Mouse (Mus musculus): ENCODE results near the gene AI854703. TPM values are rescaled to one million over a fixed set of nuclear protein-coding genes. Genes with fewer than 3 reads are reported as not detected.

AI854703 gene
- polyA plus RNA-seq, 1 experiment from 2014 or later: 12.7 TPM

DNA sequence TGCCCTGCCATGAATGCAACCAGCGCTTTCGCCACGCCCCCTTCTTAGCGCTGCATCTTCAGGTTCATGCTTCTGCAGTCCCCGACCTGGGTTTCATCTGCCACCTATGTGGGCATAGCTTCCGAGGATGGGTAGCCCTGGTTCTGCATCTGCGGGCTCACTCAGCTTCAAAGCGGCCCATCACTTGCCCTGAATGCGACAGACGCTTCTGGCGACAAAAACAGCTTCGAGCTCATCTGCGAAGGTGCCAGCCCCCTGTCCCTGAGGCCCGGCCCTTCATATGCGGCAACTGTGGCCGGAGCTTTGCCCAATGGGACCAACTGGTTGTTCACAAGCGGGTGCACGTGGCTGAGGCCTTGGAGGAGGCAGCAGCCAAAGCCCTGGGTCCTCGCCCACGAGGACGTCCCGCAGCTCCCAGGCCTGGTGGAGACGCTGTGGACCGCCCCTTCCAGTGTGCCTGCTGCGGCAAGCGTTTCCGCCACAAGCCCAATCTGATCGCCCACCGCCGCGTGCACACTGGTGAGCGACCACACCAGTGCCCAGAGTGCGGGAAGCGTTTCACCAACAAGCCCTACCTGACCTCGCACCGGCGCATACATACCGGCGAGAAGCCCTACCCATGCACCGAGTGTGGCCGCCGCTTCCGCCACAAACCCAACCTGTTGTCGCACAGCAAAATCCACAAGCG lies 29.9 kb upstream of the AI854703 start:
- Histone ChIP-seq H3K4me3 (no peak overlapping the region), H3K9me3 (peaks cover 29% of the 10 kb centered on the region), H3K4me2 (no peak overlapping the region), H3K4me1 (replicated peaks) (peaks cover 33% of the 10 kb centered on the region), H3K36me3 (peaks cover 51% of the 10 kb centered on the region), H3K27ac (replicated peaks) (no peak overlapping the region), H3K27me3 (no peaks in the 10 kb centered on the region), H3K9ac (no peak overlapping the region)
- WGBS: 97% methylated on average over 45 of the region's 45 CpGs
- no peak for ATAC-seq (ENCODE audit: low read depth)

DNA sequence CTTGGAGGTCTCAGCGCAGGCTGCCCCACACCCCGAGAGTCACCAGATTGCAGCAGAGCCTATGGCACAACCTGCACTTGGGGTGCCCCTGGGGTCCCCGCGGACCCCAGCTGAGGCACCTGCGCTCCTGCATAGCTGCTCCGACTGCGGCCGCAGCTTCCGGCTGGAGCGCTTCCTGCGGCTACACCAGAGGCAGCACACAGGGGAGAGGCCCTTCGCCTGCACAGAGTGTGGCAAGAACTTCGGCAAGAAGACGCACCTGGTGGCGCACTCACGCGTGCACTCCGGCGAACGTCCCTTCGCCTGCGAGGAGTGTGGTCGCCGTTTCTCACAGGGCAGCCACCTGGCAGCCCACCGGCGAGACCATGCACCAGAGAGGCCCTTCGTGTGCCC lies 29.3 kb upstream of the AI854703 start:
- Histone ChIP-seq H3K4me1 (replicated peaks) (peaks cover 33% of the 10 kb centered on the region), H3K36me3 (peaks cover 51% of the 10 kb centered on the region)
- 97% methylated on average over 27 of the region's 27 CpGs for WGBS

DNA sequence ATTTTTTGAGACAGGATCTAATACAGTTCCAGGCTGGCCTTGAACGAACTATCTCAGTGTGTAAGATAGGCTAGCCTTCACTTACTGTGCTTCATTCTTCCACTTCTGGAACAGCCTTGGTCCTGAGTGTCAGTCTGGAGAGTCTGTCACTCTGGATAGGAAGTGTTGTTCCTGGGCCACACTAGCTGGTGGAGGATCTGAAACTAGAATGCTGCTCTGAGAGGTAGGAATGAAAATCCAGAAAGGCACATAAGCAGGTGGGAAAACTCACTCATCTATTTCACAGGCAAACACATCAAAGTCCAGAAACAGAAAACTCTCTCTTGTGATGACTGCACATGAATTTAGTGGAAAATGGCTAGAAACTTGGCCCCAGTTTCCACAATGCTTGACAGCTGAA lies 26.0 kb upstream of the AI854703 start:
- no peak for ATAC-seq (ENCODE audit: low read depth)
- Histone ChIP-seq H3K9ac (peak overlapping the region; percentile 97; the same call in 1 of the 2 replicates), H3K4me1 (replicated peaks) (peaks cover 28% of the 10 kb centered on the region), H3K9me3 (peaks cover 27% of the 10 kb centered on the region), H3K36me3 (peaks cover 47% of the 10 kb centered on the region), H3K4me3 (no peak overlapping the region), H3K4me2 (0 out of 2 replicates have a peak overlapping the region, but pooled peaks have one; percentile 88), H3K27ac (replicated peaks) (peak overlapping the region; percentile 92), H3K27me3 (no peaks in the 10 kb centered on the region)
- WGBS: 88% methylated on average over 1 of the region's 1 CpGs

More for the DNA sequence above, 29.3 kb upstream of the AI854703 start:
- Histone ChIP-seq H3K27ac (replicated peaks) (no peak overlapping the region), H3K9ac (no peak overlapping the region), H3K9me3 (peaks cover 29% of the 10 kb centered on the region), H3K4me3 (no peak overlapping the region), H3K4me2 (no peak overlapping the region), H3K27me3 (no peaks in the 10 kb centered on the region)
- ATAC-seq (ENCODE audit: low read depth): no peak

DNA sequence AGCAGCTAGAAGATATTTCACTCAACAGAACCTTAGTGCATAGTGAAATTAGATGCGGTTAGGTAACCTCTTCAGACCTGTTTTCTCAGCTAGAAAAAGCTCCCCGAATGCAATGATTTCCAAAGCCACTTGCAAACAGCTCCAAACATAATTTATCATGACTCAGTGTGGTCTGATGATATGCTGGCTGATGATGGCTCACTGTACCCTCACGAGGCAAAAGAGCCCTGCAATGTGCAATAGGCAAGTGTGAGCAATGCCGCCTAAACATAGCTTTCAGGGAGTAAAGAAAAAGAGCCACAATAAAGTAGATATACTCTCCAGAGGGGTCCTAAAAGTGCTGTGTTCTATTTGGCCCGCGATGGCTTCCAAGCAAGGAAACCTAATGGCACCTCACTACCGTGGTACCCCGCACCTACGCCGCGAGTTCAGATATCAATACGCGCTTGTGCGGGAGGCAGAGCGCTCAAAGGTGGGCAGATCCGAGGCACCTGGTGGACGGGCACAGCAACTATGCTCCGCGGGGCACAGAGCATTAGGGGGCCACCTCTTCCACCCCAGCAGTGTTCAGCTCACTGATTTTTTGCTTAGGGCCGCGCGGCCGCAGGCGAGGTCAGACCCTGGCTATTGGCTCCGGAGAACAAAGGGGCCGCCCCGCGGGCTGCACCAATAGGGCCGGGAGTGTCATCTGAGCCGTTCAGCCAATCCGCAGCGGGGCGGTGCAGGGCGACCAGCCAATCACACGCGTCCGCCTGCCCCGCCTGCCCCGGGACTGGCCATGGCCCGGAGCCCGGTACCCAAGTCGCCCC lies 25.1 kb upstream of the AI854703 start, which contains the start of gene Zfp775:
Zfp775 (plus strand) TSS at position 793 of the 809 bp plus-strand sequence.
- H3K27me3 ChIP-seq: no peaks in the 10 kb centered on the region
- peaks cover 28% of the 10 kb centered on the region for H3K4me1 ChIP-seq (replicated peaks)
- peaks cover 38% of the 10 kb centered on the region for H3K36me3 ChIP-seq
- H3K27ac ChIP-seq (replicated peaks): peak within 1 kb of the TSS; percentile 92
- H3K4me2 ChIP-seq: peak within 1 kb of the TSS; percentile 88
- WGBS: 3% methylated on average over 42 of the region's 42 CpGs
- H3K9me3 ChIP-seq: peaks cover 18% of the 10 kb centered on the region
- H3K4me3 ChIP-seq: peak within 1 kb of the TSS; percentile 78
- H3K9ac ChIP-seq: peak within 1 kb of the TSS; percentile 97
- ATAC-seq (ENCODE audit: low read depth): peak; percentile 99

DNA sequence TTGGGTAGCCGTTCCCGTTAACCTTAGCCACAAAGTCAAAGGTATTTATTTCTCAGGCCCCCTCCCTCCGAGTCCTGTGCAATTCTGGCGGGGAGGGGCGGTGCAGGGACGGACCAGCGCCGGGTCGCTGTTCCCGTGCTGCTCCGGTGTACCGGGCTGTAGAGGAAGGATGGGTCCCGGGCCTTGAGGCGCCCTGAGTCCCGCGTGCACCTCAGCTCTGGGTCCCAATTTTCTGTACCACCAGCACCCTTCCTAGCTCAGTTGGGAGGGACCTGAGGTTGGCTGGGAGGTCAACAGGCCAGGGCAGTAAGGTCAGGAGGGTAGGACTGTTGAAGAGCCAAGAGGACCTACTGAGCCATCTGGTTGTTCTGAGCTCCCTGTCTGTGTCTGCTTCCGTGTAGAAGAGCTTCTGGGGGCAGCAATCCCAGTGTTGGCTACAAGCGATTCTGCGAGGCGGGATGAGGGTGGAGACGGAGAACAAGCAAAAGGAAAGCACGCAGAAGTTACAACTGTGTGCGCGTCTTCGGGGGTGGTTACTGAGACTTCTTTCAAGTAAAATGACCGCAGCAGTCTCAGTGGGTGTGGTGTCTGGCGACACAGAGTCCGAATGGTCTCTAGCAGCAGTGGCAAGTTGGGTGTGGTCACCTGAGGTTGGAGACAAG lies 24.4 kb upstream of the AI854703 start:
- Histone ChIP-seq H3K4me3 (peak overlapping the region; percentile 78), H3K36me3 (peaks cover 31% of the 10 kb centered on the region), H3K27ac (replicated peaks) (peak overlapping the region; percentile 92), H3K4me1 (replicated peaks) (peaks cover 28% of the 10 kb centered on the region), H3K9me3 (peaks cover 11% of the 10 kb centered on the region), H3K4me2 (peak overlapping the region; percentile 88), H3K9ac (peak overlapping the region; percentile 97), H3K27me3 (no peaks in the 10 kb centered on the region)
- ATAC-seq (ENCODE audit: low read depth): peak; percentile 84
- WGBS: under 1% methylated on average over 28 of the region's 28 CpGs

DNA sequence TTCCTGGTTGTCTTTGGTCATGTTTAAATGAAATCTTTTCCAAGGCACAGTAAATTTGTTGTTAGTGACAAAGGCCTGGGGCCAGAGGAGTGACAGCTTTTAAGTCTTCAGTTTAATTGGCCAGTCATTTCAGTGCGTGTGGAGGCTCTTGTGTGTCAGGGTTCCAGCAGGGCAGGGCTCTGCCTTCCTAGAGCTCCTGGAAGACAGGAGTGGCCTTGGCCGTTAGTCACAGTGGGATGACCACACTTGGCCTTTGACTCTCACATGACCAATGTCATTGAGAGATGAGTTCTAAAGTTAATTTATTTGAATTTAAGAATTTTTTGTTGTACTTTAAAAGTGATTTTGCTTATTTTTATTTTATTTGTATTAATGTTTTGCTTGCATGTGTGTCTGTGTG lies 18.4 kb upstream of the AI854703 start:
- H3K4me3 ChIP-seq: no peak overlapping the region
- no peak overlapping the region for H3K4me2 ChIP-seq
- peaks cover 11% of the 10 kb centered on the region for H3K36me3 ChIP-seq
- H3K9ac ChIP-seq: no peak overlapping the region
- peaks cover 17% of the 10 kb centered on the region for H3K4me1 ChIP-seq (replicated peaks)
- no peaks in the 10 kb centered on the region for H3K9me3 ChIP-seq
- no peak for ATAC-seq (ENCODE audit: low read depth)
- WGBS: 60% methylated on average over 2 of the region's 2 CpGs
- no peaks in the 10 kb centered on the region for H3K27me3 ChIP-seq
- no peak overlapping the region for H3K27ac ChIP-seq (replicated peaks)

DNA sequence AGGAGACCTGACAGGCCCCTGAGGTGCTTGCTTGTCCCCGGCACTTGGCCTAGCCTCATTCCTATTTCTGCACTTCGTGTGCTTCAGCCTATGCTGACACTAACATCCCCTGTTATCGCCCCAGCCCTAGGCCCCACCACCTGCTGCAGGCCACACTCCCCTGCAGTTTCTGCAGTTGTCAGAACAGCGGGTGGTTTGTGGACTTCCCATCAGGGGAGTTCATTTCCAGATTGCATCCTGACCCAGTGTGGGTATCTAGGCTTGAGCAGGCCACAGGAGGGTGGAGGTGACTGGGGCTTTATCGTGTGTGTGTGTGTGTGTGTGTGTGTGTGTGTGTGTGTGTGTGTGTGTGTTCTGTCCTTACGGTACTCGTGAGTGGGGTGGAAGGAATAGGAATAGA lies 17.1 kb upstream of the AI854703 start:
- no peaks in the 10 kb centered on the region for H3K27me3 ChIP-seq
- H3K27ac ChIP-seq (replicated peaks): no peak overlapping the region
- H3K9me3 ChIP-seq: no peaks in the 10 kb centered on the region
- 56% methylated on average over 7 of the region's 7 CpGs for whole genome bisulfite sequencing
- ATAC-seq (ENCODE audit: low read depth): no peak
- H3K36me3 ChIP-seq: peaks cover 25% of the 10 kb centered on the region
- no peak overlapping the region for H3K4me3 ChIP-seq
- H3K9ac ChIP-seq: no peak overlapping the region
- peaks cover 9% of the 10 kb centered on the region; the same call in 1 of the 2 replicates for H3K4me1 ChIP-seq (replicated peaks)
- H3K4me2 ChIP-seq: no peak overlapping the region

DNA sequence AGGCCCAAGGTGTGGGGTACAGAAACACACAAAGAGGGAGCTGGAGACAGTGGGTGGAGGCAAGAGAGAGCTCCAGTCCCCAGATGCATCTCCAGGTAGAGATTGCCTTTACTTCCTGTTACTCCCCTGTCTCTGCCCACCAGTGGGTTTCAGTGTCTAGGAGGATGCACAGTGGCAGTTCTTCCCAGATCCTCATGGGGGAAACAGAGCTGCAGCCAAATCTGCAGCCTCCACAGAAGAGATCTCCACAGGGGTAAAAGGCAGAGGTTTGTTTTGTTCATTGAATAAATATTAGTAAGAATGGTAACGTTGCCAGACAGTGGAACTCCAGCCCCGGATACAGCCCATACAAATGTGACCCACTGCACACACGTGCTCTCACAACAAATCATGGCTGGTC lies 15.9 kb upstream of the AI854703 start:
- H3K4me1 ChIP-seq (replicated peaks): peaks cover 9% of the 10 kb centered on the region; the same call in 1 of the 2 replicates
- no peaks in the 10 kb centered on the region for H3K9me3 ChIP-seq
- no peaks in the 10 kb centered on the region for H3K27me3 ChIP-seq
- no peak overlapping the region for H3K4me3 ChIP-seq
- no peak overlapping the region for H3K27ac ChIP-seq (replicated peaks)
- ATAC-seq (ENCODE audit: low read depth): no peak
- no peak overlapping the region for H3K9ac ChIP-seq
- 79% methylated on average over 3 of the region's 3 CpGs for WGBS
- no peak overlapping the region for H3K4me2 ChIP-seq
- peaks cover 35% of the 10 kb centered on the region for H3K36me3 ChIP-seq

DNA sequence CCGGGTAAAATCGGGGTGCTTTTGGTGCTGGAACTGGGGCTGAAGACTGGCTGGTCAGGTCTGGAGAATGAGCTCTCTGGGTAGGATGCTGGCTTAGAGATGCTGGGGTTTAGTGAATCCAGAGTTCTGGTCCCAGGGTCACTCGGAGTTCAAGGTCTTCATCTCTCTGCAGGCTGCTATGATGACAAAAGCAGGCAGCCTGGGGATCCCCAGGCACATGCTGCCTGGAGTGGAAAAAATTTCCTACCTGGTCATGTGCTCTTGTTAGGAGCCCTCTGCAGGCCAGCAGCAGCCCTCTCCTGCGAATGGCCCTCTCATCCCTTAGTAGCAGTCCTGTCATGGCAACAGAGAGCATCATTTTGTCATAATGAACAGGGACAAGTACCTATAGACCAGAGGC lies 13.1 kb upstream of the AI854703 start:
- Histone ChIP-seq H3K27ac (replicated peaks) (no peak overlapping the region), H3K27me3 (no peaks in the 10 kb centered on the region), H3K4me3 (no peak overlapping the region), H3K4me1 (replicated peaks) (peaks cover 9% of the 10 kb centered on the region; the same call in 1 of the 2 replicates), H3K9me3 (no peaks in the 10 kb centered on the region), H3K36me3 (peaks cover 46% of the 10 kb centered on the region), H3K4me2 (no peak overlapping the region), H3K9ac (no peak overlapping the region)
- 87% methylated on average over 4 of the region's 4 CpGs for WGBS
- ATAC-seq (ENCODE audit: low read depth): no peak

DNA sequence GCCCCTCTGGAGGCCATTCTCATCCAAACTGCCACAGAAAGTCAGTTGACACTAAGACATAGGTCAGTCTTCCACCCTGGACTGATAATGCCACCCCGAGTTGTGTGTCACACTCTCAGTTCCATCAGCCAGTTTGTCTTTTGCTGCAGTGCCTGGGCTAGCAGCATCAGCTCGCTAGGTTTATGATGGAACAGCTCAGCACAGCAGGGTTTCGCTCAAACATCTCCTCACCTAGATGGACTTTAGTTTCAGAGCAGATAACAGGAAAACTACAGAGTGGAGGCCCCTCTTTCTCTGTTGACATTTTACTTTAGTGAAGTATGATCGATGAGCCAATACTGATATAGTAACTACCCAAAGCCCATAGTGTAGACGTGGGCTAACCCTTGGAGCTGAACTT lies 11.8 kb upstream of the AI854703 start:
- Histone ChIP-seq H3K4me3 (no peak overlapping the region), H3K4me1 (replicated peaks) (no peaks in the 10 kb centered on the region), H3K4me2 (no peak overlapping the region), H3K36me3 (peaks cover 57% of the 10 kb centered on the region), H3K9ac (no peak overlapping the region), H3K27me3 (no peaks in the 10 kb centered on the region), H3K9me3 (no peaks in the 10 kb centered on the region), H3K27ac (replicated peaks) (no peak overlapping the region)
- 95% methylated on average over 5 of the region's 5 CpGs for WGBS
- no peak for ATAC-seq (ENCODE audit: low read depth)

DNA sequence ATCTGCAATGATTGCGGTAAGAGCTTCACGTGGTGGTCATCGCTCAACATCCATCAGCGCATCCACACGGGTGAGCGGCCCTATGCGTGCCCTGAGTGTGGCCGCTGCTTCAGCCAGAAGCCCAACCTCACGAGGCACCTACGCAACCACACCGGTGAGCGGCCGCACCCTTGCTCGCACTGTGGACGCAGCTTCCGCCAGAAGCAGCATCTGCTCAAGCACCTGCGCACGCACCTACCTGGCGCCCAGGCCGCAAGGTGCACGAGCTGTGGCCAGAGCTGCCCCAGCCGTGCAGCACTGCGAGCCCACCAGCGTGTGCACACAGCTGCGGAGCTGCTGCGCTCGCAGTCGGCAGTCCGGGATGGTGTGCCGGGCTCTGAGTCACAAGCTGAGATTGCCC lies 6.5 kb upstream of the AI854703 start:
- Histone ChIP-seq H3K4me2 (no peak overlapping the region), H3K36me3 (peaks cover 49% of the 10 kb centered on the region), H3K9ac (no peak overlapping the region), H3K27me3 (no peaks in the 10 kb centered on the region), H3K27ac (replicated peaks) (no peak overlapping the region), H3K4me3 (no peak overlapping the region), H3K4me1 (replicated peaks) (no peaks in the 10 kb centered on the region), H3K9me3 (no peaks in the 10 kb centered on the region)
- WGBS: 94% methylated on average over 30 of the region's 30 CpGs
- no peak for ATAC-seq (ENCODE audit: low read depth)
